Mouse (Mus musculus): ENCODE results near the gene C2cd3.

Gene C2cd3

GRCm38 (mm10) chr7:100500276-100500977 lies 128.4 kb downstream of the C2cd3 start:
- 82% methylated on average over 16 of the region's 16 CpGs for WGBS

GRCm38 (mm10) chr7:100501027-100501843 lies 129.2 kb downstream of the C2cd3 start:
- 76% methylated on average over 6 of the region's 6 CpGs for WGBS

DNA sequence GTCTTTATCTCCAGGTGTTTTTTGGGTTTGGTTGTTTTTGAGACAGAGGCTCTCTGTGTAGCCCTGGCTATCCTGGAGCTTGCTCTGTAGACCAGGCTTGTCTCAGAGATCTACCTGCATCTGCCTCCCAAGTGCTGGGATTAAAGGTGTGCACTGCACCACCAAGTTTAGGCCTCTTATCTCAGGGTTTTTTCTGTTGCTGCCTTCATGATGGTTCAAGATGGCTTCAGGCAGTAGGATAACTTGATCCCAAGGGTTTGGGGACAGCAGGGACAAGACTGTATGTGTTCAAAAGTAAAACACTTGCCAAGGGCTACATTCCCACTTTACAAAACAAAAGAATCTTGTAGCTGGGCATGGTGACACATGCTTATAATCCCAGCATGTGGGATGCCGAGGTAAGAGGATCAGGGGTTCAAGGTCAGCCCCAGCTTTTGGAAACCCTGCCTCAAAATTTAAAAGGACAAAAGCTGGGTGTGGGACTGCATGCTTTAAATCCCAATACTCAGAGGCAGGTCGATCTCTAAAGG lies 129.9 kb downstream of the C2cd3 start:
- 64% methylated on average over 2 of the region's 2 CpGs for WGBS

DNA sequence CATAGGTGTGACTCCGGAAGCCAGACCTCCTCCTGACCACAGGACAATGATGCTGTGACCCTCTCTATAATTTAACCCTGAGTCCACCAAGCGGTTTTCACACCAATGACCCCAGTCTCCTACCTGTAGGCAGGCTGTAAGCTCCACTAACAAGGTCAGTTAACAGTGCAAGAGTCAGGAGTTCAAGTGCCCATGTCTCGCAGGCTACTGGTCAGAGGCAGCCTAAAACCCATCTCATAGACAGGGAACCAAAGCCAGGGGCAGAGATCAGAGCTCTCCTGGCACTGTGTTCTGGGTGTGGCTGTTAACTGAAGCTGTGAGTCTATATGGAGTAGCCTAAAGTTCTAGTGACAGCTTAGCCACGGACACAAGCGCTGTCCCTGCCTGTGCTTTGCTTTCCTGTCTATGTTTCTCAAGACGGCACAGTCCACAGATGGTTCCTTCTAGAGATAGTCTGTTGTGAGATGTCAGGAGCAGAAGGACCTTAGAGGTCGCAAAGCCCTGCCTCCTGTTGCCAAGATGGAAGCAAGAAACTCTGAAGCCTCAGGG lies 130.4 kb downstream of the C2cd3 start:
- 81% methylated on average over 7 of the region's 7 CpGs for WGBS

- WGBS, result 79% methylated on average over 5 of the region's 5 CpGs
These were observed 131.0 kb downstream of the C2cd3 start for GRCm38 (mm10) chr7:100503076-100503475.

DNA sequence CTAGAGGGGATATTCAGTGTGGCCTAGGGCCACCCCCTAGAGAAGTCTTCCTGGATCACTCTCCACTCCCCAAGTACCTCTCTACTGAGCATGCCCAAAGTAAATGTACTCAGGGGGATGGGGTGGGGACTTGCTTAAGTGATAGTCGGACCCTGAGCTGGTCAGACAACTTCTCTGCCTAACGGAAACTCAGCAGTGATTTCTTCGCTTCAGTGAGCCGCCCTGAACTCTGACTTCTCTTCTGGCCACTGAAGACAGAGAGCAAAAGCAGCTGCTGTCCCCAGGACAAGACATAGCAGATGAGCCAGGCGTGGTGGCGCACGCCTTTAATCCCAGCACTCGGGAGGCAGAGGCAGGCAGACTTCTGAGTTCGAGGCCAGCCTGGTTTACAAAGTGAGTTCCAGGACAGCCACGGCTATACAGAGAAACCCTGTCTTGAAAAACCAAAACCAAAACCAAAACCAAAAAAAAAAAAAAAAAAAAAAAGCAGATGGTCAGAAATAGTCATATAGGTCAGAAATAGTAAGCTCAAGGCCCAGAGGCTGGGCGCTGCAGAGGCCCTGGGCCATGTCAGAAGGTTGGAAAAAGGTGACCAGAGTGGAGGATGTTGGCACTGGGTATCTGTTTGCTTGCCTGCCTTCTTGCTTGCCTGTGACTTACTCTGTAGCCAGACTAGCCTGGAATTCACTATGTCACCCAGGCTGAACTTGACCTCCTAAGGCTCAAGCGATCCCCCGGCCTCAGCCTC lies 132.9 kb downstream of the C2cd3 start:
- WGBS, result 88% methylated on average over 13 of the region's 13 CpGs

DNA sequence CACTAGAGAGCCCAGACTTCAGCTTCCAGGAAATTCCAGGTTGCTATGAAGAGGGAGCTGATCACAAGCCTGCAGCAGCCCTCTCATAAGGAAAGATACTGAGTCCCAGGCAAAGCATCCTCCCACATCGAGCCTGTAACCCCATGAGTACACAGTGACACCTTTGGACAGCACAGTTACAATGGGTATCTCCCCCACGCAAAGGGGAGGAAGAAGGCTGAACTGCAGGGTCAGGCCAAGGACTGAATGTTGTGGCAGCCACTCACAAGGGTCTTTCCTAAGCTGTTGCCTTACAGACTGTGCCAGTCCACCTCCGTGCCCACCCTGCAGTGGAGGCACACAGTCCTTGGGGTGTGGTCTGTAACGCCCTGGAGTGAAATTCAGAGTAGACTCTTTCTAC lies 134.5 kb downstream of the C2cd3 start:
- WGBS, result 70% methylated on average over 4 of the region's 4 CpGs

- 80% methylated on average over 3 of the region's 3 CpGs for WGBS
These were observed 136.6 kb downstream of the C2cd3 start for GRCm38 (mm10) chr7:100508670-100509069.

GRCm38 (mm10) chr7:100511602-100512001 lies 139.6 kb downstream of the C2cd3 start:
- WGBS, result 88% methylated on average over 8 of the region's 8 CpGs

- WGBS, result 48% methylated on average over 11 of the region's 11 CpGs
These were observed 142.5 kb downstream of the C2cd3 start, which contains the start of gene Dnajb13 for GRCm38 (mm10) chr7:100514573-100514972. Dnajb13 (minus strand) TSS chr7:100514960.

All from cerebral cortex, adult 2 months (tissue).